Mouse (Mus musculus): Measurements from ENCODE around the gene Syndig1l. TPM values are rescaled to one million over a fixed set of nuclear protein-coding genes. Genes with fewer than 3 reads are reported as not detected.

Gene Syndig1l
- polyA plus RNA-seq (2012; rRNA removed) = not detected in 2 replicates

DNA sequence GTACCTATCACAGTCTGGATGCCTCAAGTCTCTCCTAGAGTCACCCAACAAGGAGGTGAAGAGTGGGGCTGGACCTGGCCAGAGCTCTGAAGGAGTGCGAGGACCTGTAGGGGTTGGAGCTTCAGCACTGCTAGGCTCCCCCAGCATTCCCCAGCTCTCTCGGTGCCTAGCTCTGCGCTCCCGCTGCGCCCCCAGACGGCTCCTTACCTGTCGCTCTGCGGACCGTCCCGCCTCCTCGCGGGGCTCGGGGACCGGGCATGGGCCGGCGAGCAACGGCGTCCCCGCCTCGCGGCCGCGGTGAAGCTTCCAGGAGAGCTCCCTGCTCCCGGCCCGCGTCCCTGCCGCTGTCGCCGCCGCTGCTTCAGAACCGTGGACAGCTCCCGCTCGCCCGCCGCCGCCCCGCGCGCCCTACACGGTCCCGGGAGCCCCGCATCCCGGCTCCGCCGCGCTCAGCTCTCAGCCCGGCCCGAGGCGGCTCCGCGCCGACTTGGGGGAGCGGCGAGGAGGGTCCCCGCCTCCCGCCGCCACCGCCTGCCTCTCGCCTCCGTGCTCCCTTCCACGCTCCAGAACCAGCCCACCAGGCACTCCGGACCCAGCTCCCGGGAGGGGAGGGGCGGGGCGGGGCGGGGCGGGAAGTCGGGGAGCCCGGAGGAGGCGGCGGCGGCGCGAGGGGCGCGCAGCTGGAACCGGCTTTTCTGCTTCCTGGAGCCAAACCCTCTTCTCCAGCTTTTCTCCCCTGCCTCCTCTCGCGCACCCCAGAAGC lies at the start of gene Syndig1l:
Gene Syndig1l, minus strand, starts transcription at position 513 of the 763 bp plus-strand sequence.

DNA sequence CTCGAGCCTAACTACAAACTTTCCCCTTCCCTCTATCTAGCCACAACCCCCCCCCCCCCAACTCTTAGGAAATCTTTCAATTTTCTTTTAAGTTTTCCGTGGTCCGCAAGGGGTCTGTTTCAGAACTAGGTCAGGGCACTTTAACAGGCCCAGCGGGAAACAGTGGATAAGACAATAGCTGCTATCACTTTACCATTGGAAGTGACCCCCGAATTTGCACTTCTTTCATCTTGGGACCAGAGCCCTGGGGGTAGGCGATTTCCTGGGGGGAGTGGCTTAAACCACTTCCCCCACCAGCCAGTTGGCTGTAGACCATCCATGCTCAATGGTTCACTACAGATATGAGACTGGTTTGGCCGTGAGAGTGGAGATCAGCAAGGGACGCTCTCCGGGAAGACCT lies 58.0 kb downstream of the Syndig1l start, which contains the start of gene Vrtn:
Gene Vrtn, plus strand, starts transcription at position 366 of the 400 bp plus-strand sequence.

Other genes starting within 250 kb of the Syndig1l start
- 11.9 and 14.0 TPM in 2 replicates for gene Aldh6a1, start 247.8 kb downstream of the Syndig1l start, polyA plus RNA-seq (2012; rRNA removed)
- 6.6 and 8.4 TPM in 2 replicates for gene Lin52, start 247.4 kb downstream of the Syndig1l start, polyA plus RNA-seq (2012; rRNA removed)
- gene Vsx2, start 129.1 kb downstream of the Syndig1l start, polyA plus RNA-seq (2012; rRNA removed) = 0.28 and 0.44 TPM in 2 replicates
- gene Abcd4, start 81.4 kb downstream of the Syndig1l start, polyA plus RNA-seq (2012; rRNA removed) = 22.4 and 25.0 TPM in 2 replicates
- gene Vrtn, start 57.8 kb downstream of the Syndig1l start, polyA plus RNA-seq (2012; rRNA removed) = 5.7 and 6.7 TPM in 2 replicates
- 189 and 241 TPM in 2 replicates for gene Npc2, start 74.3 kb upstream of the Syndig1l start, polyA plus RNA-seq (2012; rRNA removed)
- 33.2 and 37.2 TPM in 2 replicates for gene Isca2, start 74.4 kb upstream of the Syndig1l start, polyA plus RNA-seq (2012; rRNA removed)
- gene Ltbp2, start 177.7 kb upstream of the Syndig1l start, polyA plus RNA-seq (2012; rRNA removed) = 18.6 and 19.3 TPM in 2 replicates

Data from ovary, adult 2 months (tissue).